ENCODE assay signal across 9 mouse cellular contexts in genomic region chr3:156999177-156999808, GRCm38 (mm10).
DNase-seq lines count a peak whose midpoint lies in the region; ATAC-seq lines count a peak whose summit lies in the region.
"Had no signal": no experiment of that assay in that cellular context is flagged by ENCODE, and none has a peak within 500 bp of the region (broad histone marks: within the 10 kb centered on the region; RNA-seq: fewer than 3 reads in every experiment).

No protein-coding gene starts in this region.

- H3K4me1 ChIP-seq in heart, embryonic 11.5 days (ENCODE audit: control insufficient read depth, insufficient read depth, low read length): no peaks in the 10 kb centered on the region
- no peaks in the 10 kb centered on the region for H3K4me1 ChIP-seq in intestine, embryonic 16.5 days (ENCODE audit: control insufficient read depth, insufficient read depth, low read length)
- H3K4me1 ChIP-seq: megakaryocyte, embryonic 14.5 days had no signal

- no peak overlapping the region for H3K27ac ChIP-seq in heart, embryonic 11.5 days (ENCODE audit: low read depth, low read length)
- no peak overlapping the region for H3K27ac ChIP-seq in intestine, embryonic 16.5 days (ENCODE audit: low read length)

- H3K27me3 ChIP-seq in heart, embryonic 11.5 days (ENCODE audit: control insufficient read depth, insufficient read depth, low read length): no peaks in the 10 kb centered on the region
- H3K27me3 ChIP-seq in intestine, embryonic 16.5 days (replicated peaks; ENCODE audit: control insufficient read depth, insufficient read depth, low read length): no peaks in the 10 kb centered on the region
- H3K27me3 ChIP-seq: megakaryocyte, embryonic 14.5 days had no signal

- H3K9ac ChIP-seq in heart, embryonic 11.5 days (ENCODE audit: low read depth, low read length): no peak overlapping the region
- no peak overlapping the region for H3K9ac ChIP-seq in intestine, embryonic 16.5 days (ENCODE audit: low read depth, low read length)

- DNase-seq in heart, postnatal 25 days (ENCODE audit: low spot score): no peak
- DNase-seq in adipocyte (ENCODE audit: low spot score): peak; percentile 7
- DNase-seq in lung, postnatal 10 days: peak; percentile 56
- no peak for DNase-seq in spleen, postnatal 14 days (ENCODE audit: low spot score in 2 of 2)
- DNase-seq in urinary bladder, postnatal 25 days (ENCODE audit: low spot score): no peak
- no peak for DNase-seq in heart, postnatal 10 days

- peak; percentile 35; the same call in 1 of the 2 replicates for ATAC-seq in heart, embryonic 11.5 days (replicated peaks; ENCODE audit: insufficient number of reproducible peaks, low FRiP score, low TSS enrichment)
- peak; percentile 70 for ATAC-seq in intestine, embryonic 16.5 days

- no peaks in the 10 kb centered on the region for H3K9me3 ChIP-seq in heart, embryonic 11.5 days (replicated peaks; ENCODE audit: control insufficient read depth, low read length)
- no peaks in the 10 kb centered on the region for H3K9me3 ChIP-seq in intestine, embryonic 16.5 days (ENCODE audit: control insufficient read depth, low read length)

- H3K36me3 ChIP-seq in heart, embryonic 11.5 days (ENCODE audit: control insufficient read depth, insufficient read depth, low read length): no peaks in the 10 kb centered on the region
- no peaks in the 10 kb centered on the region for H3K36me3 ChIP-seq in intestine, embryonic 16.5 days (ENCODE audit: control insufficient read depth, insufficient read depth, low read length)

- no peak overlapping the region for H3K4me2 ChIP-seq in heart, embryonic 11.5 days
- no peak overlapping the region for H3K4me2 ChIP-seq in intestine, embryonic 16.5 days (ENCODE audit: low read depth, low read length)

- intact Hi-C loops in heart, postnatal 25 days (cut with DNase I): no loop called here
- intact Hi-C loops in heart, postnatal 10 days (cut with DNase I): no loop called here

- WGBS in heart, embryonic 11.5 days (ENCODE audit: insufficient replicate concordance): 67% methylated on average over 5 of the region's 5 CpGs
- WGBS in intestine, embryonic 16.5 days: 60% methylated on average over 5 of the region's 5 CpGs

- no peak overlapping the region for H3K4me3 ChIP-seq in heart, embryonic 11.5 days (ENCODE audit: low read depth, low read length)
- H3K4me3 ChIP-seq in intestine, embryonic 16.5 days (ENCODE audit: low read length): no peak overlapping the region
- H3K4me3 ChIP-seq: megakaryocyte, embryonic 14.5 days had no signal

Comparison
In these comparisons a context has a peak if more than half of its experiments do, and no peak if none do; other contexts are left out.
1. DNase-seq: peak in adipocyte (single experiment) and lung, postnatal 10 days (single experiment); none in heart, postnatal 25 days (single experiment), spleen, postnatal 14 days (0 of 2), urinary bladder, postnatal 25 days (single experiment) and heart, postnatal 10 days (0 of 2).